Mouse (Mus musculus) thymus, postnatal 0 days (tissue): ENCODE results near the gene Noxa1. TPM values are rescaled to one million over a fixed set of nuclear protein-coding genes. Genes with fewer than 3 reads are reported as not detected.

Experiments used
- microRNA-seq: library from miRNA; unstranded; fragments of <30 nt; microRNA quantifications from one replicate; pipeline ENCODE4, GENCODE M21; 2016; ENCODE audit warnings: borderline number of aligned reads
- polyA plus RNA-seq: library from polyadenylated mRNA; unstranded; fragments of >200 nt; fragmentation: Nextera tagmentation; extraction: Ambion mirVana; gene quantifications from 2 replicates; pipeline ENCODE4 v1.2.1, GENCODE M21; 2015

Gene Noxa1
- polyA plus RNA-seq, 1 experiment from 2014 or later, result 0.39 TPM

Small RNAs within 50 kb of the gene (microRNA-seq; reads per million reads assigned to microRNA genes)
- gene Gm24328 (not detected), gene Mir7664 (not detected)

Other genes with a start within 250 kb of the Noxa1 start
- gene Ehmt1, start 175.5 kb downstream of the Noxa1 start, polyA plus RNA-seq, result 50.4 and 53.6 TPM in 2 replicates
- gene Arrdc1, start 159.9 kb downstream of the Noxa1 start, polyA plus RNA-seq, result 67.1 and 67.9 TPM in 2 replicates
- 16.1 TPM in 2 replicates for gene Zmynd19, start 145.4 kb downstream of the Noxa1 start, polyA plus RNA-seq
- gene Dph7, start 132.7 kb downstream of the Noxa1 start, polyA plus RNA-seq, result 25.1 and 27.9 TPM in 2 replicates
- 175 and 188 TPM in 2 replicates for gene Mrpl41, start 120.1 kb downstream of the Noxa1 start, polyA plus RNA-seq
- 14.1 and 19.8 TPM in 2 replicates for gene Pnpla7, start 119.1 kb downstream of the Noxa1 start, polyA plus RNA-seq
- gene Nsmf, start 40.8 kb downstream of the Noxa1 start, polyA plus RNA-seq, result 14.3 and 16.5 TPM in 2 replicates
- gene Entpd8, start 14.8 kb downstream of the Noxa1 start, polyA plus RNA-seq, result 0.16 and 0.26 TPM in 2 replicates
- 9.5 TPM in 2 replicates for gene Nrarp, start 85.6 kb upstream of the Noxa1 start, polyA plus RNA-seq
- gene Tor4a, start 101.7 kb upstream of the Noxa1 start, polyA plus RNA-seq, result 23.5 and 25.6 TPM in 2 replicates
- 73.3 and 78.1 TPM in 2 replicates for gene Nelfb, start 116.3 kb upstream of the Noxa1 start, polyA plus RNA-seq
- gene Stpg3, start 119.5 kb upstream of the Noxa1 start, polyA plus RNA-seq, result 0.14 TPM in 1 of 2 replicates, not detected in the other
- 0.34 TPM in 1 of 2 replicates, not detected in the other for gene Fam166a, start 123.6 kb upstream of the Noxa1 start, polyA plus RNA-seq
- 460 and 503 TPM in 2 replicates for gene Tubb4b, start 129.6 kb upstream of the Noxa1 start, polyA plus RNA-seq
- 0.05 TPM in 1 of 2 replicates, not detected in the other for gene Slc34a3, start 139.2 kb upstream of the Noxa1 start, polyA plus RNA-seq
- not detected in 2 replicates for gene Rnf224, start 141.6 kb upstream of the Noxa1 start, polyA plus RNA-seq
- 0.80 and 1.2 TPM in 2 replicates for gene Rnf208, start 147.1 kb upstream of the Noxa1 start, polyA plus RNA-seq
- gene Cysrt1, start 147.3 kb upstream of the Noxa1 start, polyA plus RNA-seq, result 0.19 and 0.33 TPM in 2 replicates
- gene AL732309.1, start 151.7 kb upstream of the Noxa1 start, polyA plus RNA-seq, result 3.4 and 4.9 TPM in 2 replicates
- gene Tmem203, start 160.3 kb upstream of the Noxa1 start, polyA plus RNA-seq, result 43.1 and 47.4 TPM in 2 replicates
- gene Tprn, start 167.5 kb upstream of the Noxa1 start, polyA plus RNA-seq, result 10.2 and 12.6 TPM in 2 replicates
- 322 and 323 TPM in 2 replicates for gene Ssna1, start 177.3 kb upstream of the Noxa1 start, polyA plus RNA-seq
- gene Anapc2, start 177.3 kb upstream of the Noxa1 start, polyA plus RNA-seq, result 71.5 and 80.6 TPM in 2 replicates
- gene Tmem210, start 193.0 kb upstream of the Noxa1 start, polyA plus RNA-seq, result not detected in 2 replicates
- 1.4 and 3.6 TPM in 2 replicates for gene Lrrc26, start 194.8 kb upstream of the Noxa1 start, polyA plus RNA-seq
- gene Grin1, start 224.0 kb upstream of the Noxa1 start, polyA plus RNA-seq, result 0.12 and 0.21 TPM in 2 replicates
- 37.1 and 40.7 TPM in 2 replicates for gene Man1b1, start 237.2 kb upstream of the Noxa1 start, polyA plus RNA-seq